Mouse (Mus musculus): Measurements from ENCODE around the gene Kdm4b. TPM values are rescaled to one million over a fixed set of nuclear protein-coding genes. Genes with fewer than 3 reads are reported as not detected.
A peak's percentile ranks its signal among the peaks of the same experiment; 100 is the strongest.

The Kdm4b gene
- polyA plus RNA-seq, 1 experiment from 2014 or later = 25.9 TPM

DNA sequence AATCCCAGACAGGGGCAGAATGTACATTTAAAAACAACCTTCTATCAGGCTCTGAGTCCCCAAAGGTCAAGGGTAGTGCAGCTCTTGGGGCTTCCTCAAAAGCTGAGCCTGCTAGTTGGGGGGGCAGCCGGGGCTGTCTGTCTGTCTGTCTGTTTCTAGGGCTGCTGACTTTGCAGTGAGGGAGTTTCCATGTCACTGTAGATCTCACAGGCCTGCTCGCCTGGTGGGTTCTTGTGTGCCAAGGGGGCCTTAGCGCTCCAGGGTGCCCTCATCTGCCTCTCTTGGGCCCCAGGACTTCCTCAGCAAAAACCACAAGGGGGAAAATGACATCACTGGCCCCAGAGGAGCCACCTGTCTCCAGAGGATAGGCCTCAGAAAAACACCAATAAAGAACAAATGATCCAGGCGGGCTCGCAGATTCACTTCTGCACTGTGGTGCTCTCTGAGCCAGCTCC, 117.5 kb downstream of the Kdm4b start:
- 65% methylated on average over 5 of the region's 5 CpGs for WGBS
- no peak overlapping the region for H3K4me2 ChIP-seq
- no peaks in the 10 kb centered on the region for H3K9me3 ChIP-seq
- no peak for ATAC-seq (ENCODE audit: extremely low read depth, insufficient number of reproducible peaks, low FRiP score, low TSS enrichment)
- peaks cover 13% of the 10 kb centered on the region for H3K4me1 ChIP-seq
- peak overlapping the region; percentile 54 for H3K9ac ChIP-seq
- no peaks in the 10 kb centered on the region for H3K27me3 ChIP-seq (replicated peaks)
- H3K4me3 ChIP-seq = no peak overlapping the region
- peak overlapping the region; percentile 48 for H3K27ac ChIP-seq (replicated peaks)
- H3K36me3 ChIP-seq = peaks cover 89% of the 10 kb centered on the region

DNA sequence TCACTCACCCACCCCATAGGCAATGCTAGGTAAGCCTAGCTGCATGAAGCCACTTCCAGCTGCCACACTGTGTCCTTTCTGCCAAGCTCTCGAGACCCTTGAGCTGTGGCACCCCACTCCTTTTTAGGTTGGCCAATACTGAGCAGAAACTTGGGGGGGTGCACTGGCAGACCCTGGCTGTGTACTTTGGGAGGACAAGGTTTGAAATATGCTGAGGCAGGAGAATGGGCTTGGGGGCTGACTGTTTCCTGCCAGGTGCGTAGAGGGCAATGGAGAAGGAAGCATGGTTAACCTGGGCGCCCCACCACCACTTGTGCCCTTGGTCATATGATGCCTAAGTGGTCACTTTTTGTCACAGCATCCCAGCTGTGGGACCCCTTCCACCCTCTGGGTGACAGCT, 118.9 kb downstream of the Kdm4b start:
- Histone ChIP-seq H3K27ac (replicated peaks) (no peak overlapping the region), H3K4me1 (peaks cover 13% of the 10 kb centered on the region), H3K4me3 (no peak overlapping the region), H3K9me3 (no peaks in the 10 kb centered on the region), H3K36me3 (peaks cover 90% of the 10 kb centered on the region), H3K9ac (no peak overlapping the region), H3K4me2 (no peak overlapping the region), H3K27me3 (replicated peaks) (no peaks in the 10 kb centered on the region)
- no peak for ATAC-seq (ENCODE audit: extremely low read depth, insufficient number of reproducible peaks, low FRiP score, low TSS enrichment)
- 82% methylated on average over 3 of the region's 3 CpGs for WGBS

DNA sequence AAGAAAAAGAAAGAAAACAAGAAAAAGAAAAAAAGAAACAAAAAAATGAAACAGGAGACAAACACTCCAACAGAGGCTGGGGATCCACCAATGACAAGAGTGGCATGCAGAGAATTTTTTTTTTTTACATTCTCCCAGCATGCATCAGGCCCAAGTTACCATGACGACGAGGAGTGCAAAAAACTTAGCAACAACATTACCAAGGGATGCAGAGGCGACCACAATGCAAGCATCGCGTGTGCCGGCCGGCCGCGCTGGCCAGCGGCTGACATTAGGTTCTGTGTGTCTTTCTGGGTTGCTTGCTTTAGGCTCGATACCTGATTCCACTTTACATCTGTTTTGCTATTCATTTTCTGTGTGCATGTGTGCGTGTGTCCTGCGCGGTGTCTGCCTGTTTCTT, 119.5 kb downstream of the Kdm4b start:
- H3K27me3 ChIP-seq (replicated peaks) = no peaks in the 10 kb centered on the region
- no peak overlapping the region for H3K4me2 ChIP-seq
- peaks cover 94% of the 10 kb centered on the region for H3K36me3 ChIP-seq
- no peak overlapping the region for H3K4me3 ChIP-seq
- 82% methylated on average over 14 of the region's 14 CpGs for WGBS
- no peak overlapping the region for H3K27ac ChIP-seq (replicated peaks)
- no peak overlapping the region for H3K9ac ChIP-seq
- H3K4me1 ChIP-seq = peaks cover 13% of the 10 kb centered on the region
- no peak for ATAC-seq (ENCODE audit: extremely low read depth, insufficient number of reproducible peaks, low FRiP score, low TSS enrichment)
- no peaks in the 10 kb centered on the region for H3K9me3 ChIP-seq

DNA sequence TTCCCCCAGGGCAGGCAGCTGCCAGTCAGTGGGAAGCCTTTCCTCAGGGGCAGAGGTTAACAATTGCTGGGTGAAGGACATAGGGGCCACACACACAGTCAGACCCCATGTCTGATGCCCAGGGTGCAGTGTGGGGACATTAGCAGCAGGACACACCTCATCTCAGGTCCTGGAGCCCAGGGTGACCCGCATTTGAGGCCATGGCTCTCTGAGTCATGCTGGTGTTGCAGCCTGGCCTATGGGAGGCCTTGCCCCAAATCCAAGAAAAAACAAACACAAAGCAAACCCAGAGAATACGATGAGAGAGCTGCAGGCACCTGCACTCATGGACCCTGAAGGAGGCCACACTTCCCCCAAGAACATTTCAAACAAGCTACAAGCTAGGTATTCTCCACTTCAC, 121.9 kb downstream of the Kdm4b start:
- peaks cover 96% of the 10 kb centered on the region for H3K36me3 ChIP-seq
- peaks cover 13% of the 10 kb centered on the region for H3K4me1 ChIP-seq
- no peaks in the 10 kb centered on the region for H3K27me3 ChIP-seq (replicated peaks)
- no peak overlapping the region for H3K9ac ChIP-seq
- H3K4me2 ChIP-seq = no peak overlapping the region
- no peak overlapping the region for H3K4me3 ChIP-seq
- WGBS = 81% methylated on average over 2 of the region's 2 CpGs
- H3K9me3 ChIP-seq = no peaks in the 10 kb centered on the region
- no peak for ATAC-seq (ENCODE audit: extremely low read depth, insufficient number of reproducible peaks, low FRiP score, low TSS enrichment)
- no peak overlapping the region for H3K27ac ChIP-seq (replicated peaks)

Small RNAs within 50 kb of the gene (microRNA-seq; reads per million reads assigned to microRNA genes)
- gene Mir6977 = 1.4 reads per million

Other genes with a start within 250 kb of the Kdm4b start
- 75.0 and 89.0 TPM in 2 replicates for gene Hdgfl2, start 246.4 kb upstream of the Kdm4b start, polyA plus RNA-seq (2015; fragmentation: Nextera tagmentation; extraction: Ambion mirVana)
- 0.05 and 0.07 TPM in 2 replicates for gene Plin4, start 216.3 kb upstream of the Kdm4b start, polyA plus RNA-seq (2015; fragmentation: Nextera tagmentation; extraction: Ambion mirVana)
- 0.19 and 0.47 TPM in 2 replicates for gene Plin5, start 208.5 kb upstream of the Kdm4b start, polyA plus RNA-seq (2015; fragmentation: Nextera tagmentation; extraction: Ambion mirVana)
- 0.27 TPM in 1 of 2 replicates, not detected in the other for gene Lrg1, start 204.1 kb upstream of the Kdm4b start, polyA plus RNA-seq (2015; fragmentation: Nextera tagmentation; extraction: Ambion mirVana)
- 0.55 and 0.59 TPM in 2 replicates for gene Sema6b, start 185.7 kb upstream of the Kdm4b start, polyA plus RNA-seq (2015; fragmentation: Nextera tagmentation; extraction: Ambion mirVana)
- 6.5 and 6.9 TPM in 2 replicates for gene Tnfaip8l1, start 163.6 kb upstream of the Kdm4b start, polyA plus RNA-seq (2015; fragmentation: Nextera tagmentation; extraction: Ambion mirVana)
- 80.5 and 91.1 TPM in 2 replicates for gene Mydgf, start 142.1 kb upstream of the Kdm4b start, polyA plus RNA-seq (2015; fragmentation: Nextera tagmentation; extraction: Ambion mirVana)
- gene Dpp9, start 107.2 kb upstream of the Kdm4b start, polyA plus RNA-seq (2015; fragmentation: Nextera tagmentation; extraction: Ambion mirVana) = 21.8 and 22.4 TPM in 2 replicates
- 17.2 and 18.5 TPM in 2 replicates for gene Fem1a, start 69.3 kb upstream of the Kdm4b start, polyA plus RNA-seq (2015; fragmentation: Nextera tagmentation; extraction: Ambion mirVana)
- 7.7 and 8.4 TPM in 2 replicates for gene Ticam1, start 49.3 kb upstream of the Kdm4b start, polyA plus RNA-seq (2015; fragmentation: Nextera tagmentation; extraction: Ambion mirVana)
- 67.1 and 71.8 TPM in 2 replicates for gene Plin3, start 33.2 kb upstream of the Kdm4b start, polyA plus RNA-seq (2015; fragmentation: Nextera tagmentation; extraction: Ambion mirVana)
- not detected in 2 replicates for gene Arrdc5, start 25.8 kb upstream of the Kdm4b start, polyA plus RNA-seq (2015; fragmentation: Nextera tagmentation; extraction: Ambion mirVana)
- 70.7 and 74.7 TPM in 2 replicates for gene Uhrf1, start 22.7 kb upstream of the Kdm4b start, polyA plus RNA-seq (2015; fragmentation: Nextera tagmentation; extraction: Ambion mirVana)
- gene Ptprs, start 150.4 kb downstream of the Kdm4b start, polyA plus RNA-seq (2015; fragmentation: Nextera tagmentation; extraction: Ambion mirVana) = 45.4 and 50.1 TPM in 2 replicates
- gene Znrf4, start 186.4 kb downstream of the Kdm4b start, polyA plus RNA-seq (2015; fragmentation: Nextera tagmentation; extraction: Ambion mirVana) = not detected in 2 replicates
- gene Gm20219, start 228.3 kb downstream of the Kdm4b start, polyA plus RNA-seq (2015; fragmentation: Nextera tagmentation; extraction: Ambion mirVana) = 0.19 and 0.37 TPM in 2 replicates